Mouse (Mus musculus): ENCODE measurements around the gene Wipf3. TPM values are rescaled to one million over a fixed set of nuclear protein-coding genes. Genes with fewer than 3 reads are reported as not detected.

Wipf3 gene
- polyA plus RNA-seq, 1 experiment, result not detected

DNA sequence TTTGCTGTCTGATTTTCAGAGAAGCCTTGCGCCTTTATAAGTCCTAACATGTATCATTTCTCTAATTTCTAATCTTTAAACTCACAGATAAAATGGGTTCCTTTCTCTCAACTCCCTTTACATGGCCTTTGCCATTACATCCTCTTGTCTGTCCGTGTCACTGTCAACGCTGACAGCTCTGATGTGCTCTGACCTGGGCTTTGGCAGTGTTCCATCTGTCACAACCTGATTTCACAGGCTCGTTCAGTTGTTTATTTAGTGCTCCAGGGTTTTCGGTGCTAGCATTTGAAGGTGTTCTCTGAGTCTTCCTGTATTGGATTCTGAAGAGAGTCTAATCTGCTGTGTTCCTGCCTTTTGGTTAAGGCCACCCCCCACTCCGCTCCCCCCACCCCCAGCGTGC, 14.7 kb downstream of the Wipf3 start:
- H3K27ac ChIP-seq (ENCODE audit: insufficient read depth, low read depth, low read length), result no peak overlapping the region
- H3K4me3 ChIP-seq (ENCODE audit: insufficient read depth, low read length), result no peak overlapping the region
- H3K4me1 ChIP-seq (ENCODE audit: control insufficient read depth, insufficient read depth, low read length), result no peaks in the 10 kb centered on the region
- TF ChIP-seq POLR2A (IDR thresholded peaks at IDR 0.05; ENCODE audit: borderline replicate concordance, low read depth, low read length) (no peak), CTCF (IDR thresholded peaks at IDR 0.05; ENCODE audit: low read depth, low read length) (no peak)

DNA sequence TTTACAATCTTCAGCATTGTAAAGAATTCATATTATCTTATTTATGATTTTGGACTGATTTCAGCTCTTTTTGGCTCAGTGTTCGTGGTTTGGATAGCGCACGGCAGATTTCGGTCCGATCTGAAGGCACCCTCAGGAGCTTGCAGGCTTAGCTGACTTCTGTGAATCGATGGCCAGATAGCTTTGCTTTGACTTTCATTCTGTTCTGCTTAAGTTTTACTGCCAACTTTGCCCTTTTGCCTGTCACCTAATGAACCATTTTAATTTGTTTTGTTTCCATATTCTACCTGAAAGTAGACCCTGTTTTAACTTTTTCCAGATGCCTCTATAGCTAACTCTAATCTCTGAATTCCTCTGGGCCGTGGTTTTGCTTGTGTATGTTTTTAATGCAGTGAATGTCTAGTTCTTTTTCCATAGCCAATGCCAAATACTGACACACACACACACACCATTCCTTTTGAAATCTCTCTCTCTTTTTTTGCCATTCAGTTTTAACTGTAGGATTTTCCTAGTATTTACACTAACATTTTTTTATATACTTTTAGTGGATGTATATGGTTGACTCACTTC, 15.9 kb downstream of the Wipf3 start:
- no peak overlapping the region for H3K4me3 ChIP-seq (ENCODE audit: insufficient read depth, low read length)
- no peak for TF ChIP-seq CTCF (IDR thresholded peaks at IDR 0.05; ENCODE audit: low read depth, low read length)
- TF ChIP-seq POLR2A (IDR thresholded peaks at IDR 0.05; ENCODE audit: borderline replicate concordance, low read depth, low read length), result no peak
- no peak overlapping the region for H3K27ac ChIP-seq (ENCODE audit: insufficient read depth, low read depth, low read length)
- no peaks in the 10 kb centered on the region for H3K4me1 ChIP-seq (ENCODE audit: control insufficient read depth, insufficient read depth, low read length)

DNA sequence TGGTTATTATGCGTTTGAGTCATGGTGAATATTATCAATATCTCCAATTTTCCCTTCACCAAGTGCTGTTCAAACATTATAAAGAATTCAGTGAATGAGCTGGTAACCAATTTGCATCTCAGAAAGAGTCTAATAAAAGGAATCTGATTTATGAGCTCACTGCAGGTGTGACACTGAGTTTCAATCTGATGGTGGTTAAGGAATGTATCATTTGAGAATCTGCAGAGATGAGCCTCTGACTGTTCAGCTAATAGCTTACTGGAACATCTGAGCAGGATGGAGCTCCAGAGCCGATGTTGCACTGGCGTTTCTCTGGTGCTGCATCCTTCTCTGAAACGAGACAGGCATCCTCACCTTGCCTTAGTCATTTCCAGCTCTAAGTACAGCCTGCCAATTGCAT, 17.9 kb downstream of the Wipf3 start:
- Histone ChIP-seq H3K4me1 (ENCODE audit: control insufficient read depth, insufficient read depth, low read length) (no peaks in the 10 kb centered on the region), H3K4me3 (ENCODE audit: insufficient read depth, low read length) (no peak overlapping the region), H3K27ac (ENCODE audit: insufficient read depth, low read depth, low read length) (no peak overlapping the region)
- TF ChIP-seq POLR2A (IDR thresholded peaks at IDR 0.05; ENCODE audit: borderline replicate concordance, low read depth, low read length) (no peak), CTCF (IDR thresholded peaks at IDR 0.05; ENCODE audit: low read depth, low read length) (no peak)

- H3K4me3 ChIP-seq (ENCODE audit: insufficient read depth, low read length), result no peak overlapping the region
- H3K4me1 ChIP-seq (ENCODE audit: control insufficient read depth, insufficient read depth, low read length), result no peaks in the 10 kb centered on the region
- TF ChIP-seq POLR2A (IDR thresholded peaks at IDR 0.05; ENCODE audit: borderline replicate concordance, low read depth, low read length) (no peak), CTCF (IDR thresholded peaks at IDR 0.05; ENCODE audit: low read depth, low read length) (no peak)
- no peak overlapping the region for H3K27ac ChIP-seq (ENCODE audit: insufficient read depth, low read depth, low read length)
These were observed 30.3 kb downstream of the Wipf3 start for GRCm38 (mm10) chr6:54459661-54460060.

DNA sequence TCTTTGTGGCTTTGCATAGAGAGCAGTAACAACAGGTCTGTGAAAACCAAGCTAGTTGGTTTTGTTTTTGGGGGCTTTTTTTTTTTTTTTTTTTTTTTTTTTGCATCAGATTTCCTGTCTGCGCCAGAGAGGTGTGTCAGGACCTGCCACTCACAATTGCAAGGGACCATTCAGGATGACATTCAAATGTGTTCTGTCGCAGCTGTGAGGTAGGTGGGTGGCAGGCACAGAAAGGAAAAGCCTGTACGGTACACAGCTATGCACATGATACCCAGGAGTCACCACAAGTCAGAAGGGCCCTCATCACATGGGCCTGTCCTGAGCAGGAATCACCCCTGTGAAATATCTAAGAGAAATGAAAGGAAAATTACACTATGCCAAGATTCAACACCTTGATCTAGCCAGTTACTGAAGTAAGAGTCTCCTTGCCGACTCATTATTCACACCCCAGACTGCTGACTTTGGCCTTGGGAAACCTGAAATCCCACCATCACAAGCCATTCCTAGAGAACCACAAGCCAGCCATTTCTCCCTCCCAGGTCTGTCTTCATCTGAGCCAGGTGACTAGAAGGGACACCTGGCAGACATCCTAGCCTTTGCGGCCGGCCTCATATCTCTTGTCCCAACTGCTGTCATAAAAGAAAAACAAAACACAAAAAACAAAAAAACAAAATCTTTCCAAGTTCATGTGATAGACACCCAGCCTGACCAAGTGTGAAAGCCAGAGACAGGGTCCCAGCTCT, 30.9 kb downstream of the Wipf3 start:
- Histone ChIP-seq H3K27ac (ENCODE audit: insufficient read depth, low read depth, low read length) (no peak overlapping the region), H3K4me1 (ENCODE audit: control insufficient read depth, insufficient read depth, low read length) (no peaks in the 10 kb centered on the region), H3K4me3 (ENCODE audit: insufficient read depth, low read length) (no peak overlapping the region)
- TF ChIP-seq CTCF (IDR thresholded peaks at IDR 0.05; ENCODE audit: low read depth, low read length) (no peak), POLR2A (IDR thresholded peaks at IDR 0.05; ENCODE audit: borderline replicate concordance, low read depth, low read length) (no peak)

DNA sequence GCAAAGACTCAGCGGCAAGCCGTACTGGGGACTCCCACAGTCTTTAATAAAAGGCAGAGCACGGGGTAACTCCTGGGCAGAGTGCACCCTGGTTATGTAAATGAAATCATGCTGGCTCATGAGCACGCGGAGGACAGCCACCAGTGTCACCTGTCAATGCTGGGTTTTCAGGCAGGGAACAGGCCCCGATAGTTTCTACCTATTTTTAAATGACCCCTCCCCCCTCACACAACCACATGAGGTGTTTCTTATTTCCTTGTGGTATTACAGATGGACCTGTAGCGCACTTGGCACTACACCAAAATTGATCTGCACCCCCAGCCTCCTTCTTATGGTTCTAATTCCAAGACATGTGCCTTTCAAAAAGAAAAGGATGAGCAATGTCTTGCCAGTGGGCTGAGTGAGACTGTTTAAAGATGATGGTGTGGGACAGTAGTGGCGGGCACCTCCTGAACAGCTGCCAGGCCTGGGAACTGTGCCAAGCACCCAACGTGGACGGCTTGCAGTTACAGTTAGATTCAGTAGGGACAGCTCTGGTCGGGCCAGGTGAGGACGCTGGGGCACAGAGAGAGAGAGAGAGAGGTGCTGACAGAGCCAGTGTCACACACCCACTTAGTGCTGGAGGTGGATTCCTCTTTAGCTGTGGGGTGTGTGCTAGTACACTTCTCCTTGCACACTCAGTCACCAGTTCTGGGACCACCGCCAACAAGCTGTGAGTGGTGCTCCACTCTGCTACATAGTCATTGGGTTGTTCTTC, 31.7 kb downstream of the Wipf3 start:
- TF ChIP-seq POLR2A (IDR thresholded peaks at IDR 0.05; ENCODE audit: borderline replicate concordance, low read depth, low read length), result no peak
- no peak for TF ChIP-seq CTCF (IDR thresholded peaks at IDR 0.05; ENCODE audit: low read depth, low read length)
- no peaks in the 10 kb centered on the region for H3K4me1 ChIP-seq (ENCODE audit: control insufficient read depth, insufficient read depth, low read length)

DNA sequence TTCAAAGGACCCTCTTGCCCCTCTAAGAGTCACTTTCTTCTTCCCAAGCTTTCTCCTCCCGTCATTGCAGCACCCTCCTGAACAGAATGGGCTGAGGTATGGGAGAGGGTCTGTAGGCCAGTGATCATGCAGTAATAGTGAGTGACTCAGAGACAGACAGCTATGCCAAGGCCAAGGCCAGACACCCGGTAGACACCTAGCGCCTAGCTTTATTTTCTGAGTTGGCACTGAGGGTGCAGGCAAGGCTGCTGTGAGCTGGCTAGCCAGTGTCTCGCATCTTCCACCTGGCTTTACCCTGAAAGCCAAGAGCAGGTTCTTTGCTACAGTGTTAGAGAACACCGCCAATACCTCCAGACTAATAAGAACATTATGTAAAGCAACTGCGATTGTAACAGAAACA, 33.4 kb downstream of the Wipf3 start:
- no peak for TF ChIP-seq POLR2A (IDR thresholded peaks at IDR 0.05; ENCODE audit: borderline replicate concordance, low read depth, low read length)
- no peak for TF ChIP-seq CTCF (IDR thresholded peaks at IDR 0.05; ENCODE audit: low read depth, low read length)
- no peaks in the 10 kb centered on the region for H3K4me1 ChIP-seq (ENCODE audit: control insufficient read depth, insufficient read depth, low read length)
- H3K27ac ChIP-seq (ENCODE audit: insufficient read depth, low read depth, low read length), result no peak overlapping the region
- H3K4me3 ChIP-seq (ENCODE audit: insufficient read depth, low read length), result no peak overlapping the region

More for the DNA sequence above, 31.7 kb downstream of the Wipf3 start:
- no peak overlapping the region for H3K27ac ChIP-seq (ENCODE audit: insufficient read depth, low read depth, low read length)
- H3K4me3 ChIP-seq (ENCODE audit: insufficient read depth, low read length), result no peak overlapping the region

- TF ChIP-seq POLR2A (IDR thresholded peaks at IDR 0.05; ENCODE audit: borderline replicate concordance, low read depth, low read length) (no peak), CTCF (IDR thresholded peaks at IDR 0.05; ENCODE audit: low read depth, low read length) (no peak)
- Histone ChIP-seq H3K4me3 (ENCODE audit: insufficient read depth, low read length) (no peak overlapping the region), H3K27ac (ENCODE audit: insufficient read depth, low read depth, low read length) (no peak overlapping the region), H3K4me1 (ENCODE audit: control insufficient read depth, insufficient read depth, low read length) (no peaks in the 10 kb centered on the region)
These were observed 34.5 kb downstream of the Wipf3 start for GRCm38 (mm10) chr6:54463701-54464458.

- Histone ChIP-seq H3K27ac (ENCODE audit: insufficient read depth, low read depth, low read length) (no peak overlapping the region), H3K4me1 (ENCODE audit: control insufficient read depth, insufficient read depth, low read length) (no peaks in the 10 kb centered on the region), H3K4me3 (ENCODE audit: insufficient read depth, low read length) (no peak overlapping the region)
- no peak for TF ChIP-seq CTCF (IDR thresholded peaks at IDR 0.05; ENCODE audit: low read depth, low read length)
- no peak for TF ChIP-seq POLR2A (IDR thresholded peaks at IDR 0.05; ENCODE audit: borderline replicate concordance, low read depth, low read length)
These were observed 35.5 kb downstream of the Wipf3 start for GRCm38 (mm10) chr6:54464926-54465325.
